Mouse (Mus musculus) small intestine, adult 2 months (tissue): ENCODE results near the gene Map4k1.

Experiments
- CTCF ChIP-seq: fragments of 200-500 bp; IDR thresholded peaks from 2 replicates; pipeline ENCODE4 v1.5.1; 2012; ENCODE audit warnings: low read depth, mild to moderate bottlenecking, control low read depth, inconsistent platforms, low read length, moderate library complexity, mixed read lengths; ENCODE audit not compliant: insufficient replicate concordance, insufficient read length; ENCODE audit errors: extremely low read depth
- POLR2A ChIP-seq: fragments of 200-500 bp; IDR thresholded peaks from 2 replicates; pipeline ENCODE4 v1.6.1; 2012; ENCODE audit warnings: low read depth, mild to moderate bottlenecking, control low read depth, inconsistent platforms, low read length, moderate library complexity

- TF ChIP-seq POLR2A (no peak), CTCF (no peak)
Observed at GRCm38 (mm10) chr7:29048070-29048469, 66.2 kb downstream of the Map4k1 start.
